Mouse (Mus musculus) E14TG2a.4 (cell line): Measurements from ENCODE around the gene Plrg1.

ENCODE experiments used
- CTCF ChIP-seq: conservative IDR thresholded peaks from 2 replicates; pipeline ENCODE4 v1.5.1; 2014; ENCODE audit warnings: low read length
- NANOG ChIP-seq: IDR thresholded peaks from 2 replicates; pipeline ENCODE4 v1.6.1; 2014; ENCODE audit warnings: borderline replicate concordance, low read length, mixed read lengths
- POU5F1 ChIP-seq: IDR thresholded peaks from 2 replicates; pipeline ENCODE4 v1.6.1; 2014; ENCODE audit warnings: low read length, borderline replicate concordance

GRCm38 (mm10) chr3:83097586-83097985, 42.3 kb downstream of the Plrg1 start:
- TF ChIP-seq CTCF (no peak), POU5F1 (no peak), NANOG (no peak)
